Mouse (Mus musculus) cerebellum, adult 18-20 months (tissue): ENCODE results near the gene Gm49405.

ENCODE experiments used
- DNase-seq, 2 experiments: peaks; one replicate each; pipeline ENCODE4 v3.0.0; 2021

The Gm49405 gene

GRCm38 (mm10) chr19:3988066-3988465 lies 12.4 kb upstream of the Gm49405 start:
- no peak for DNase-seq

- DNase-seq: no peak
These were observed 11.7 kb upstream of the Gm49405 start for GRCm38 (mm10) chr19:3988750-3989149.

- DNase-seq: no peak
These were observed 9.6 kb upstream of the Gm49405 start for GRCm38 (mm10) chr19:3990804-3991203.

GRCm38 (mm10) chr19:3991562-3991961 lies 8.9 kb upstream of the Gm49405 start:
- DNase-seq: no peak

- DNase-seq: no peak
These were observed 8.5 kb upstream of the Gm49405 start for GRCm38 (mm10) chr19:3991966-3992365.

GRCm38 (mm10) chr19:3992416-3992815 lies 8.0 kb upstream of the Gm49405 start, which contains the start of gene Tbx10:
TSS of gene Tbx10 (plus strand) at chr19:3992752.
- DNase-seq: no peak

- no peak for DNase-seq
These were observed 5.5 kb upstream of the Gm49405 start for GRCm38 (mm10) chr19:3994932-3995331.

- no peak for DNase-seq
These were observed 4.9 kb upstream of the Gm49405 start for GRCm38 (mm10) chr19:3995505-3995904.

- no peak for DNase-seq
These were observed 4.3 kb upstream of the Gm49405 start for GRCm38 (mm10) chr19:3996106-3996505.

GRCm38 (mm10) chr19:3996747-3997146 lies 3.7 kb upstream of the Gm49405 start:
- DNase-seq: no peak

- no peak for DNase-seq
These were observed 3.2 kb upstream of the Gm49405 start for GRCm38 (mm10) chr19:3997231-3997630.

GRCm38 (mm10) chr19:3998335-3998734 lies 2.1 kb upstream of the Gm49405 start:
- DNase-seq: no peak

GRCm38 (mm10) chr19:3999121-3999730 lies 1.2 kb upstream of the Gm49405 start:
- DNase-seq: no peak

GRCm38 (mm10) chr19:4000949-4001525 lies 611 bp downstream of the Gm49405 start:
- peak in 1 of 2 experiments; percentile 36 for DNase-seq

GRCm38 (mm10) chr19:4001752-4002151 lies 1.3 kb downstream of the Gm49405 start:
- DNase-seq: no peak

GRCm38 (mm10) chr19:4003112-4003511 lies 2.7 kb downstream of the Gm49405 start, which contains the start of gene Doc2g:
TSS of gene Doc2g (plus strand) at chr19:4003313.
- no peak for DNase-seq

GRCm38 (mm10) chr19:4003641-4004040 lies 3.2 kb downstream of the Gm49405 start:
- DNase-seq: no peak

GRCm38 (mm10) chr19:4004331-4004730 lies 3.9 kb downstream of the Gm49405 start:
- DNase-seq: no peak

- DNase-seq: no peak
These were observed 4.7 kb downstream of the Gm49405 start for GRCm38 (mm10) chr19:4005091-4005490.

- no peak for DNase-seq
These were observed 5.5 kb downstream of the Gm49405 start for GRCm38 (mm10) chr19:4005971-4006370.

- no peak for DNase-seq
These were observed 10.7 kb downstream of the Gm49405 start for GRCm38 (mm10) chr19:4011086-4011485.

GRCm38 (mm10) chr19:4012432-4013022 lies 12.1 kb downstream of the Gm49405 start, which contains the start of gene Ndufv1:
TSS of gene Ndufv1 (minus strand) at chr19:4012806.
- DNase-seq: peak; percentile 94 to 99

GRCm38 (mm10) chr19:4013066-4013465 lies 12.6 kb downstream of the Gm49405 start:
- no peak for DNase-seq

GRCm38 (mm10) chr19:4014802-4015201 lies 14.4 kb downstream of the Gm49405 start:
- DNase-seq: no peak
